14 mouse cellular contexts compared by ENCODE assay signal in the genomic region with DNA sequence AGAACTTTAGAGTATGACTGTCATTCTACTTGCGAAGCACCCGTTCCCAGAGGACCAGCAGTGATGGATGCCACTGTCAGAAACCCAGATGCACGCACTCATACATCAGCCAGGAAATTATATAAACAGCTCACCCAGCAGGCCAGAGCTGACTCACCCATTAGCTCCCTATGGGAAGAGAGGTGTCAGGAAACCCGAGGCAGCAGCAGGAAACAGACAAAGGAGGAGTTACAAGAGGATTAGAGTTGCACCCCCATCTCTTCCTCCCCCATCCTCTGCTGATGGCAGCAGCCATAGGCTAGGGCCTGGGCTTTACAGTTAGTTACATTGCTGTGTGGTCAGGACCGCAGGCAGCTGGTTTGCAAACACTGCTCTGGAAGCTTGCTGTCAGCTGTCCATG. TPM values are rescaled to one million over a fixed set of nuclear protein-coding genes. Genes with fewer than 3 reads are reported as not detected.
DNase-seq lines count a peak whose midpoint lies in the region; ATAC-seq and TF ChIP-seq lines count a peak whose summit lies in the region.
"Had no signal": no experiment of that assay in that cellular context is flagged by ENCODE, and none has a peak within 500 bp of the region (broad histone marks: within the 10 kb centered on the region; RNA-seq: fewer than 3 reads in every experiment).

No protein-coding gene starts in this region.

- H3K4me3 ChIP-seq in hindbrain, embryonic 14.5 days (replicated peaks; ENCODE audit: low read length): no peak overlapping the region
- no peak overlapping the region for H3K4me3 ChIP-seq in hindbrain, embryonic 13.5 days
- no peak overlapping the region for H3K4me3 ChIP-seq in liver, embryonic 16.5 days (ENCODE audit: low read depth, low read length)
- H3K4me3 ChIP-seq in liver, embryonic 11.5 days (ENCODE audit: low read depth, low read length): no peak overlapping the region
- no peak overlapping the region for H3K4me3 ChIP-seq in forebrain, embryonic 13.5 days
- H3K4me3 ChIP-seq: embryonic facial prominence, embryonic 13.5 days; forebrain, embryonic 12.5 days; limb, embryonic 10.5 days; myocyte had no signal

- no peak for ATAC-seq in hindbrain, embryonic 14.5 days (ENCODE audit: low FRiP score)
- no peak for ATAC-seq in hindbrain, embryonic 13.5 days (ENCODE audit: low FRiP score)
- ATAC-seq in liver, embryonic 16.5 days (ENCODE audit: low read depth): 0 out of 2 replicates have a peak, but pooled peaks have one; percentile 30
- no peak for ATAC-seq in liver, embryonic 11.5 days (replicated peaks; ENCODE audit: low FRiP score)
- ATAC-seq in forebrain, embryonic 13.5 days: no peak

- TF ChIP-seq POLR2A in brain, embryonic 14.5 days (IDR thresholded peaks at IDR 0.05; ENCODE audit: borderline replicate concordance, extremely low read depth, insufficient read depth, insufficient read length, poor library complexity, severe bottlenecking): no peak

- DNase-seq in hindbrain, embryonic 14.5 days (ENCODE audit: low spot score): peak; percentile 45
- DNase-seq in liver, embryonic 11.5 days (ENCODE audit: low spot score): no peak
- peak; percentile 80 for DNase-seq in 3T3-L1 (ENCODE audit: low read depth, low spot score)
- peak; percentile 29 for DNase-seq in brain, embryonic 14.5 days (ENCODE audit: low read depth)
- DNase-seq in ovary, adult 18-20 months (ENCODE audit: low spot score): no peak
- DNase-seq: adrenal gland, adult 2 months; cerebellum, postnatal 25 days had no signal

- 0 out of 2 replicates have a peak, but pooled peaks cover 4% of the 10 kb centered on the region for H3K4me1 ChIP-seq in hindbrain, embryonic 14.5 days (replicated peaks; ENCODE audit: control insufficient read depth, insufficient read depth, low read length)
- peaks cover 24% of the 10 kb centered on the region for H3K4me1 ChIP-seq in hindbrain, embryonic 13.5 days (replicated peaks)
- H3K4me1 ChIP-seq in liver, embryonic 16.5 days (ENCODE audit: control insufficient read depth, low read depth, low read length): no peaks in the 10 kb centered on the region; the same call in 1 of the 2 replicates
- H3K4me1 ChIP-seq in liver, embryonic 11.5 days (replicated peaks; ENCODE audit: control insufficient read depth, insufficient read depth, low read length): 0 out of 2 replicates have a peak, but pooled peaks cover 3% of the 10 kb centered on the region
- H3K4me1 ChIP-seq in forebrain, embryonic 13.5 days: peaks cover 10% of the 10 kb centered on the region

- no peak for TF ChIP-seq CTCF in brain, embryonic 14.5 days (IDR thresholded peaks at IDR 0.05; ENCODE audit: borderline replicate concordance, extremely low read depth, insufficient read depth, insufficient read length)

- H3K27ac ChIP-seq in hindbrain, embryonic 14.5 days: no peak overlapping the region
- H3K27ac ChIP-seq in hindbrain, embryonic 13.5 days: no peak overlapping the region
- no peak overlapping the region for H3K27ac ChIP-seq in liver, embryonic 16.5 days (ENCODE audit: low read length)
- H3K27ac ChIP-seq in liver, embryonic 11.5 days (ENCODE audit: low read depth, low read length): no peak overlapping the region
- H3K27ac ChIP-seq in forebrain, embryonic 13.5 days: no peak overlapping the region
- H3K27ac ChIP-seq: embryonic facial prominence, embryonic 13.5 days; forebrain, embryonic 12.5 days; limb, embryonic 10.5 days had no signal

- no peak overlapping the region for H3K4me2 ChIP-seq in hindbrain, embryonic 14.5 days (replicated peaks)
- no peak overlapping the region for H3K4me2 ChIP-seq in hindbrain, embryonic 13.5 days
- H3K4me2 ChIP-seq in liver, embryonic 16.5 days (ENCODE audit: low read depth, low read length): no peak overlapping the region
- H3K4me2 ChIP-seq in liver, embryonic 11.5 days: no peak overlapping the region
- H3K4me2 ChIP-seq in forebrain, embryonic 13.5 days: no peak overlapping the region
- H3K4me2 ChIP-seq: embryonic facial prominence, embryonic 13.5 days; forebrain, embryonic 12.5 days had no signal

- H3K9ac ChIP-seq in hindbrain, embryonic 14.5 days: no peak overlapping the region
- no peak overlapping the region for H3K9ac ChIP-seq in hindbrain, embryonic 13.5 days
- no peak overlapping the region for H3K9ac ChIP-seq in liver, embryonic 16.5 days (ENCODE audit: low read depth, low read length)
- H3K9ac ChIP-seq in liver, embryonic 11.5 days (ENCODE audit: low read depth, low read length): no peak overlapping the region
- H3K9ac ChIP-seq in forebrain, embryonic 13.5 days: no peak overlapping the region
- H3K9ac ChIP-seq: embryonic facial prominence, embryonic 13.5 days; forebrain, embryonic 12.5 days had no signal

- H3K27me3 ChIP-seq in hindbrain, embryonic 14.5 days (ENCODE audit: control insufficient read depth, insufficient read depth, low read length): no peaks in the 10 kb centered on the region
- peaks cover 20% of the 10 kb centered on the region for H3K27me3 ChIP-seq in hindbrain, embryonic 13.5 days
- H3K27me3 ChIP-seq in liver, embryonic 16.5 days (ENCODE audit: control insufficient read depth, insufficient read depth, low read depth, low read length): no peaks in the 10 kb centered on the region
- H3K27me3 ChIP-seq in liver, embryonic 11.5 days (replicated peaks; ENCODE audit: control insufficient read depth, insufficient read depth, low read length): no peaks in the 10 kb centered on the region; the same call in 1 of the 2 replicates
- no peaks in the 10 kb centered on the region for H3K27me3 ChIP-seq in forebrain, embryonic 13.5 days

- WGBS in hindbrain, embryonic 14.5 days: 45% methylated on average over 5 of the region's 5 CpGs
- WGBS in hindbrain, embryonic 13.5 days: 52% methylated on average over 5 of the region's 5 CpGs
- 33% methylated on average over 5 of the region's 5 CpGs for WGBS in liver, embryonic 16.5 days (ENCODE audit: insufficient replicate concordance)
- 35% methylated on average over 5 of the region's 5 CpGs for WGBS in liver, embryonic 11.5 days
- 61% methylated on average over 5 of the region's 5 CpGs for WGBS in forebrain, embryonic 13.5 days

- no peaks in the 10 kb centered on the region for H3K9me3 ChIP-seq in hindbrain, embryonic 14.5 days (ENCODE audit: control insufficient read depth, low read length)
- no peaks in the 10 kb centered on the region for H3K9me3 ChIP-seq in hindbrain, embryonic 13.5 days
- H3K9me3 ChIP-seq in liver, embryonic 16.5 days (replicated peaks; ENCODE audit: control insufficient read depth, low read length): no peaks in the 10 kb centered on the region
- H3K9me3 ChIP-seq in liver, embryonic 11.5 days (ENCODE audit: control insufficient read depth, low read length): no peaks in the 10 kb centered on the region
- no peaks in the 10 kb centered on the region for H3K9me3 ChIP-seq in forebrain, embryonic 13.5 days (replicated peaks)
- H3K9me3 ChIP-seq: embryonic facial prominence, embryonic 13.5 days; forebrain, embryonic 12.5 days; limb, embryonic 10.5 days had no signal

- H3K36me3 ChIP-seq in hindbrain, embryonic 14.5 days (replicated peaks; ENCODE audit: control insufficient read depth, insufficient read depth): no peaks in the 10 kb centered on the region
- H3K36me3 ChIP-seq in hindbrain, embryonic 13.5 days: no peaks in the 10 kb centered on the region
- H3K36me3 ChIP-seq in liver, embryonic 16.5 days (ENCODE audit: control insufficient read depth, insufficient read depth): no peaks in the 10 kb centered on the region
- no peaks in the 10 kb centered on the region for H3K36me3 ChIP-seq in liver, embryonic 11.5 days (ENCODE audit: control insufficient read depth, insufficient read depth, low read length)
- no peaks in the 10 kb centered on the region for H3K36me3 ChIP-seq in forebrain, embryonic 13.5 days (ENCODE audit: poor library complexity, severe bottlenecking)
- H3K36me3 ChIP-seq: forebrain, embryonic 12.5 days; limb, embryonic 10.5 days had no signal

RNA-seq across cellular contexts. Expression of gene Hps1, which starts 8.5 kb away (rescaled TPM):
- polyA plus RNA-seq in hindbrain, embryonic 14.5 days (2014; fragmentation: Nextera tagmentation; extraction: Ambion mirVana): 7.8 and 10.0 TPM in 2 replicates
- polyA plus RNA-seq in hindbrain, embryonic 13.5 days (2015; fragmentation: Nextera tagmentation; extraction: Ambion mirVana): 11.4 and 12.2 TPM in 2 replicates
- 6.0 and 6.2 TPM in 2 replicates for polyA plus RNA-seq in liver, embryonic 16.5 days (2015; fragmentation: Nextera tagmentation; extraction: Ambion mirVana)
- 19.5 and 20.8 TPM in 2 replicates for polyA plus RNA-seq in liver, embryonic 11.5 days (2014; fragmentation: Nextera tagmentation; extraction: Ambion mirVana)
- polyA plus RNA-seq in brain, embryonic 14.5 days (2012; rRNA removed): 31.1 and 43.0 TPM in 2 replicates
- 14.7 and 14.8 TPM in 2 replicates for polyA plus RNA-seq in forebrain, embryonic 13.5 days (2015; fragmentation: Nextera tagmentation; extraction: Ambion mirVana)

RNA-seq across cellular contexts. Expression of gene Pyroxd2, which starts 35.7 kb away (rescaled TPM):
- 1.6 and 2.9 TPM in 2 replicates for polyA plus RNA-seq in hindbrain, embryonic 14.5 days (2014; fragmentation: Nextera tagmentation; extraction: Ambion mirVana)
- polyA plus RNA-seq in hindbrain, embryonic 13.5 days (2015; fragmentation: Nextera tagmentation; extraction: Ambion mirVana): 1.7 and 2.2 TPM in 2 replicates
- 4.5 and 5.6 TPM in 2 replicates for polyA plus RNA-seq in liver, embryonic 16.5 days (2015; fragmentation: Nextera tagmentation; extraction: Ambion mirVana)
- polyA plus RNA-seq in liver, embryonic 11.5 days (2014; fragmentation: Nextera tagmentation; extraction: Ambion mirVana): 1.1 and 1.2 TPM in 2 replicates
- 2.5 and 3.2 TPM in 2 replicates for polyA plus RNA-seq in brain, embryonic 14.5 days (2012; rRNA removed)
- polyA plus RNA-seq in forebrain, embryonic 13.5 days (2015; fragmentation: Nextera tagmentation; extraction: Ambion mirVana): 1.1 TPM in 2 replicates

Comparison
In these comparisons a context has a peak if more than half of its experiments do, and no peak if none do; other contexts are left out.
1. DNase-seq: peak in hindbrain, embryonic 14.5 days (single experiment), 3T3-L1 (single experiment) and brain, embryonic 14.5 days (single experiment); none in liver, embryonic 11.5 days (single experiment) and ovary, adult 18-20 months (single experiment).